Mouse (Mus musculus): ENCODE measurements around the gene Gm9376. TPM values are rescaled to one million over a fixed set of nuclear protein-coding genes. Genes with fewer than 3 reads are reported as not detected.

Gene Gm9376
- polyA plus RNA-seq, 1 experiment from 2014 or later: not detected

GRCm38 (mm10) chr14:118236886-118237289 is 29.9 kb upstream of the Gm9376 start, which contains the start of gene Sox21:
Gene Sox21 (minus strand): TSS chr14:118237030.
- Histone ChIP-seq H3K36me3 (no peaks in the 10 kb centered on the region), H3K4me2 (replicated peaks) (peak within 1 kb of the TSS; percentile 73), H3K9me3 (replicated peaks) (no peaks in the 10 kb centered on the region), H3K9ac (peak within 1 kb of the TSS; percentile 81), H3K4me1 (peaks cover 32% of the 10 kb centered on the region), H3K4me3 (peak within 1 kb of the TSS; percentile 63), H3K27me3 (peaks cover 64% of the 10 kb centered on the region), H3K27ac (peak within 1 kb of the TSS; percentile 83)
- peak; percentile 84 for ATAC-seq (ENCODE audit: low FRiP score)
- under 1% methylated on average over 34 of the region's 34 CpGs for WGBS

GRCm38 (mm10) chr14:118237786-118238185 is 29.0 kb upstream of the Gm9376 start:
- peak overlapping the region; percentile 73 for H3K4me2 ChIP-seq (replicated peaks)
- H3K27ac ChIP-seq: no peak overlapping the region
- H3K27me3 ChIP-seq: peaks cover 58% of the 10 kb centered on the region
- no peak for ATAC-seq (ENCODE audit: low FRiP score)
- no peaks in the 10 kb centered on the region for H3K36me3 ChIP-seq
- WGBS: 7% methylated on average over 6 of the region's 6 CpGs
- H3K9me3 ChIP-seq (replicated peaks): no peaks in the 10 kb centered on the region
- peak overlapping the region; percentile 63 for H3K4me3 ChIP-seq
- H3K4me1 ChIP-seq: peaks cover 30% of the 10 kb centered on the region
- no peak overlapping the region for H3K9ac ChIP-seq

GRCm38 (mm10) chr14:118239351-118239750 is 27.4 kb upstream of the Gm9376 start:
- Histone ChIP-seq H3K27me3 (peaks cover 49% of the 10 kb centered on the region), H3K4me3 (no peak overlapping the region), H3K9me3 (replicated peaks) (peaks cover 14% of the 10 kb centered on the region), H3K4me2 (replicated peaks) (0 out of 2 replicates have a peak overlapping the region, but pooled peaks have one; percentile 13), H3K27ac (no peak overlapping the region), H3K9ac (no peak overlapping the region), H3K36me3 (no peaks in the 10 kb centered on the region), H3K4me1 (peaks cover 28% of the 10 kb centered on the region)
- no peak for ATAC-seq (ENCODE audit: low FRiP score)
- 12% methylated on average over 8 of the region's 8 CpGs for WGBS

- Histone ChIP-seq H3K4me1 (peaks cover 7% of the 10 kb centered on the region), H3K36me3 (no peaks in the 10 kb centered on the region), H3K4me2 (replicated peaks) (no peak overlapping the region), H3K27me3 (peaks cover 32% of the 10 kb centered on the region), H3K27ac (no peak overlapping the region), H3K9ac (no peak overlapping the region), H3K9me3 (replicated peaks) (peaks cover 17% of the 10 kb centered on the region), H3K4me3 (no peak overlapping the region)
- ATAC-seq (ENCODE audit: low FRiP score): no peak
- 79% methylated on average over 2 of the region's 2 CpGs for WGBS
These were observed 25.3 kb upstream of the Gm9376 start for GRCm38 (mm10) chr14:118241416-118241815.

- Histone ChIP-seq H3K4me1 (no peaks in the 10 kb centered on the region), H3K36me3 (no peaks in the 10 kb centered on the region), H3K27ac (no peak overlapping the region), H3K27me3 (no peaks in the 10 kb centered on the region), H3K4me3 (no peak overlapping the region), H3K9me3 (replicated peaks) (no peaks in the 10 kb centered on the region), H3K4me2 (replicated peaks) (no peak overlapping the region), H3K9ac (no peak overlapping the region)
- ATAC-seq (ENCODE audit: low FRiP score): no peak
- WGBS: 89% methylated on average over 6 of the region's 6 CpGs
These were observed 13.4 kb upstream of the Gm9376 start for GRCm38 (mm10) chr14:118253381-118253780.

GRCm38 (mm10) chr14:118268849-118269248 is 2.1 kb downstream of the Gm9376 start:
- Histone ChIP-seq H3K27ac (no peak overlapping the region), H3K4me2 (replicated peaks) (no peak overlapping the region), H3K4me3 (no peak overlapping the region), H3K9me3 (replicated peaks) (no peaks in the 10 kb centered on the region), H3K4me1 (no peaks in the 10 kb centered on the region), H3K27me3 (no peaks in the 10 kb centered on the region), H3K36me3 (no peaks in the 10 kb centered on the region), H3K9ac (no peak overlapping the region)
- WGBS: 93% methylated on average over 4 of the region's 4 CpGs
- no peak for ATAC-seq (ENCODE audit: low FRiP score)

- 89% methylated on average over 6 of the region's 6 CpGs for WGBS
- H3K9ac ChIP-seq: no peak overlapping the region
- no peaks in the 10 kb centered on the region for H3K36me3 ChIP-seq
- H3K4me3 ChIP-seq: no peak overlapping the region
- H3K4me2 ChIP-seq (replicated peaks): no peak overlapping the region
- no peaks in the 10 kb centered on the region for H3K4me1 ChIP-seq
- no peaks in the 10 kb centered on the region for H3K9me3 ChIP-seq (replicated peaks)
- no peaks in the 10 kb centered on the region for H3K27me3 ChIP-seq
- no peak overlapping the region for H3K27ac ChIP-seq
- no peak for ATAC-seq (ENCODE audit: low FRiP score)
These were observed 6.1 kb downstream of the Gm9376 start for GRCm38 (mm10) chr14:118272594-118273555.

GRCm38 (mm10) chr14:118277704-118278498 is 11.1 kb downstream of the Gm9376 start:
- H3K4me1 ChIP-seq: no peaks in the 10 kb centered on the region
- peaks cover 9% of the 10 kb centered on the region; the same call in 1 of the 2 replicates for H3K9me3 ChIP-seq (replicated peaks)
- H3K9ac ChIP-seq: no peak overlapping the region
- H3K27me3 ChIP-seq: no peaks in the 10 kb centered on the region
- H3K36me3 ChIP-seq: no peaks in the 10 kb centered on the region
- no peak overlapping the region for H3K27ac ChIP-seq
- ATAC-seq (ENCODE audit: low FRiP score): no peak
- 87% methylated on average over 7 of the region's 7 CpGs for WGBS
- H3K4me3 ChIP-seq: no peak overlapping the region
- no peak overlapping the region for H3K4me2 ChIP-seq (replicated peaks)

- Histone ChIP-seq H3K36me3 (no peaks in the 10 kb centered on the region), H3K9me3 (replicated peaks) (peaks cover 9% of the 10 kb centered on the region; the same call in 1 of the 2 replicates), H3K4me2 (replicated peaks) (no peak overlapping the region), H3K9ac (no peak overlapping the region), H3K4me3 (no peak overlapping the region), H3K27ac (no peak overlapping the region), H3K27me3 (no peaks in the 10 kb centered on the region), H3K4me1 (no peaks in the 10 kb centered on the region)
- WGBS: 96% methylated on average over 3 of the region's 3 CpGs
- no peak for ATAC-seq (ENCODE audit: low FRiP score)
These were observed 15.5 kb downstream of the Gm9376 start for GRCm38 (mm10) chr14:118282272-118282671.

- no peaks in the 10 kb centered on the region for H3K4me1 ChIP-seq
- no peak overlapping the region for H3K27ac ChIP-seq
- H3K36me3 ChIP-seq: no peaks in the 10 kb centered on the region
- H3K4me3 ChIP-seq: no peak overlapping the region
- peaks cover 9% of the 10 kb centered on the region; the same call in 1 of the 2 replicates for H3K9me3 ChIP-seq (replicated peaks)
- ATAC-seq (ENCODE audit: low FRiP score): no peak
- no peak overlapping the region for H3K4me2 ChIP-seq (replicated peaks)
- no peak overlapping the region for H3K9ac ChIP-seq
- 75% methylated on average over 14 of the region's 14 CpGs for WGBS
- no peaks in the 10 kb centered on the region for H3K27me3 ChIP-seq
These were observed 16.2 kb downstream of the Gm9376 start for GRCm38 (mm10) chr14:118282917-118283316.

- Histone ChIP-seq H3K9ac (no peak overlapping the region), H3K9me3 (replicated peaks) (no peaks in the 10 kb centered on the region), H3K27ac (no peak overlapping the region), H3K27me3 (no peaks in the 10 kb centered on the region), H3K36me3 (no peaks in the 10 kb centered on the region), H3K4me2 (replicated peaks) (no peak overlapping the region), H3K4me3 (no peak overlapping the region), H3K4me1 (no peaks in the 10 kb centered on the region)
- no peak for ATAC-seq (ENCODE audit: low FRiP score)
- WGBS: 95% methylated on average over 2 of the region's 2 CpGs
These were observed 19.3 kb downstream of the Gm9376 start for GRCm38 (mm10) chr14:118286096-118286495.

- Histone ChIP-seq H3K4me3 (no peak overlapping the region), H3K9ac (no peak overlapping the region), H3K27me3 (no peaks in the 10 kb centered on the region), H3K4me2 (replicated peaks) (no peak overlapping the region), H3K9me3 (replicated peaks) (no peaks in the 10 kb centered on the region), H3K36me3 (no peaks in the 10 kb centered on the region), H3K27ac (no peak overlapping the region), H3K4me1 (no peaks in the 10 kb centered on the region)
- 90% methylated on average over 8 of the region's 8 CpGs for WGBS
- ATAC-seq (ENCODE audit: low FRiP score): no peak
These were observed 22.4 kb downstream of the Gm9376 start for GRCm38 (mm10) chr14:118289133-118289532.
